Mouse (Mus musculus) olfactory bulb, adult 2 months (tissue): ENCODE data around the gene Map3k6.

Experiments used
- CTCF ChIP-seq: fragments of 200-500 bp; IDR thresholded peaks from 2 replicates; pipeline ENCODE4 v1.5.1; 2012; ENCODE audit warnings: low read depth, mild to moderate bottlenecking, low read length, moderate library complexity; ENCODE audit not compliant: insufficient read depth
- POLR2A ChIP-seq: fragments of 200-500 bp; IDR thresholded peaks from 2 replicates; pipeline ENCODE4 v1.6.1; 2012; ENCODE audit warnings: mild to moderate bottlenecking, low read depth, low read length, moderate library complexity; ENCODE audit not compliant: insufficient read depth

DNA sequence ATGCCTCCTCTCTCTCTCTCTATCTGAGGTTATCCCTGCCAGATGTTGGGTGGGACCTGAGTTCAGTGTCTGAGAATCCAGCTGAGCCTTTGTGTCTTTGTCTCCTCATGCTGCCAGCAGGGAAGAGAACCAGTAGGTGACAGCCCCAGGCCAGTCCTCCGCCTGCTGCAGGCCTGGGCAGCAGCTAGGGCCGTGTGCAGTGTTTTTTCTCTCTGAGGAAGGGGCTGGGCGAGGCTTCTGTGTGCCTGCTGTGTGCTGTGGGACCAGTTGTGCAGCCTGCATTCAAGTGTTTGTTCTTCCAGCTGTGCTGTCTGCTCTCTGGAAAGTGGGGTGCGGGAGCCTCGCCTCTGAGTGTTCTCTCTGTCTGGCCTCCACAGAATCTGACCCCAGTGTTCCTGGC, 16.7 kb upstream of the Map3k6 start:
- TF ChIP-seq CTCF (no peak), POLR2A (no peak)
